9 mouse cellular contexts compared by ENCODE assay signal in the genomic region with DNA sequence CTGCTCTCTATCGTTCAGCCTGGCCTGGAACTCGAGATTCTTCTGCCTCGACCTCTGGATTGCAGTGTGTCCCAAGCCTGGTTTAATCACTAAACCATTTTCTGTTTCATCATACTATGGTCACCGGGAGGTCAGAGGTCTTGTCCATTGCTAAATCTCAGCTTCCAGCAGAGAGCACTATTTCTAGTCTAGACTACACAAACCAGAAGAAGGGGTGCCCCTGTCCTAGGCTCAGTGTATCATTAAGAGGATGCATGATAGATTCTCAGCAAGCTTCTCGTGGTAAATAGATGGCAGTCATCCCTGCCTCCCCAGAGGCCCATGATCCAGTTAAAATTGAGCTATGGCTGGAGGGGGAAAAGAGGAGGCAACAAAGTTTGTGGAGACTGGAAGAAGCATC. TPM values are rescaled to one million over a fixed set of nuclear protein-coding genes. Genes with fewer than 3 reads are reported as not detected.
DNase-seq lines count a peak whose midpoint lies in the region; ATAC-seq and TF ChIP-seq lines count a peak whose summit lies in the region.
"Had no signal": no experiment of that assay in that cellular context is flagged by ENCODE, and none has a peak within 500 bp of the region (broad histone marks: within the 10 kb centered on the region; RNA-seq: fewer than 3 reads in every experiment).

No protein-coding gene starts in this region.

- peak overlapping the region; percentile 70 for H3K4me3 ChIP-seq in left cerebral cortex, adult 2 months
- peak overlapping the region; percentile 87 for H3K4me3 ChIP-seq in embryonic facial prominence, embryonic 14.5 days (ENCODE audit: low read depth, low read length)
- peak overlapping the region; percentile 89 for H3K4me3 ChIP-seq in kidney, embryonic 15.5 days (replicated peaks)
- H3K4me3 ChIP-seq in midbrain, embryonic 16.5 days (ENCODE audit: low read depth, low read length) = peak overlapping the region; percentile 86; the same call in 1 of the 2 replicates

- H3K27me3 ChIP-seq in embryonic facial prominence, embryonic 14.5 days (replicated peaks; ENCODE audit: control insufficient read depth, insufficient read depth, low read length) = no peaks in the 10 kb centered on the region
- no peaks in the 10 kb centered on the region for H3K27me3 ChIP-seq in kidney, embryonic 15.5 days
- no peaks in the 10 kb centered on the region for H3K27me3 ChIP-seq in midbrain, embryonic 16.5 days (ENCODE audit: control insufficient read depth, insufficient read depth, low read depth, low read length)

- intact Hi-C loops in left cerebral cortex, adult 2 months (cut with DNase I) = loop anchor here (5.0 kb wide), 2 partner anchors 44 to 94 kb away; partner anchors contain the start of genes Asna1, Junb and Trir
- intact Hi-C loops in left cerebral cortex, postnatal 10 days (cut with DNase I) = no loop called here

- peak overlapping the region; percentile 85; the same call in 1 of the 2 replicates for H3K9ac ChIP-seq in embryonic facial prominence, embryonic 14.5 days (ENCODE audit: low read depth, low read length)
- 0 out of 2 replicates have a peak overlapping the region, but pooled peaks have one; percentile 87 for H3K9ac ChIP-seq in kidney, embryonic 15.5 days
- H3K9ac ChIP-seq in midbrain, embryonic 16.5 days (ENCODE audit: low read depth, low read length) = peak overlapping the region; percentile 85; the same call in 1 of the 2 replicates

- peak overlapping the region; percentile 65 for H3K4me2 ChIP-seq in embryonic facial prominence, embryonic 14.5 days (ENCODE audit: low read depth, low read length)
- H3K4me2 ChIP-seq in kidney, embryonic 15.5 days = peak overlapping the region; percentile 78
- H3K4me2 ChIP-seq in midbrain, embryonic 16.5 days (ENCODE audit: low read length) = peak overlapping the region; percentile 64

- no peak for DNase-seq in left cerebral cortex, adult 2 months (ENCODE audit: extremely low spot score in 1 of 2, low spot score in 2 of 2)
- DNase-seq in left cerebral cortex, postnatal 10 days (ENCODE audit: extremely low spot score in 1 of 2, low spot score in 2 of 2) = no peak
- DNase-seq in embryonic facial prominence, embryonic 14.5 days (ENCODE audit: low spot score) = no peak
- no peak for DNase-seq in natural killer cell, adult 2 months (ENCODE audit: low spot score in 2 of 2)
- DNase-seq in frontal cortex, postnatal 14 days (ENCODE audit: low spot score in 2 of 2) = no peak

- H3K4me1 ChIP-seq in embryonic facial prominence, embryonic 14.5 days (ENCODE audit: control insufficient read depth, insufficient read depth, low read length) = peaks cover 6% of the 10 kb centered on the region
- H3K4me1 ChIP-seq in kidney, embryonic 15.5 days = peaks cover 21% of the 10 kb centered on the region
- peaks cover 10% of the 10 kb centered on the region for H3K4me1 ChIP-seq in midbrain, embryonic 16.5 days (ENCODE audit: control insufficient read depth, insufficient read depth, low read length)

- peaks cover 41% of the 10 kb centered on the region for H3K36me3 ChIP-seq in embryonic facial prominence, embryonic 14.5 days (ENCODE audit: control insufficient read depth, insufficient read depth, low read length)
- peaks cover 47% of the 10 kb centered on the region for H3K36me3 ChIP-seq in kidney, embryonic 15.5 days
- H3K36me3 ChIP-seq in midbrain, embryonic 16.5 days (ENCODE audit: control insufficient read depth, insufficient read depth, low read length) = peaks cover 18% of the 10 kb centered on the region

- H3K27ac ChIP-seq in left cerebral cortex, adult 2 months = peak overlapping the region; percentile 93; the same call in 1 of the 2 replicates
- peak overlapping the region; percentile 94 for H3K27ac ChIP-seq in embryonic facial prominence, embryonic 14.5 days (replicated peaks; ENCODE audit: low read depth, low read length)
- H3K27ac ChIP-seq in kidney, embryonic 15.5 days = peak overlapping the region; percentile 99
- H3K27ac ChIP-seq in midbrain, embryonic 16.5 days (ENCODE audit: low read length) = peak overlapping the region; percentile 91

- no peak for ATAC-seq in embryonic facial prominence, embryonic 14.5 days (ENCODE audit: low read depth)
- no peak for ATAC-seq in kidney, embryonic 15.5 days (replicated peaks; ENCODE audit: low FRiP score)
- no peak for ATAC-seq in midbrain, embryonic 16.5 days
- ATAC-seq in activated CD4-positive, CD25-positive, alpha-beta regulatory T cell, adult 4 months = no peak

- TF ChIP-seq CTCF in left cerebral cortex, adult 2 months (IDR thresholded peaks at IDR 0.05) = no peak

- WGBS in embryonic facial prominence, embryonic 14.5 days = 84% methylated on average over 5 of the region's 5 CpGs
- WGBS in kidney, embryonic 15.5 days = 74% methylated on average over 5 of the region's 5 CpGs
- 86% methylated on average over 5 of the region's 5 CpGs for WGBS in midbrain, embryonic 16.5 days

- H3K9me3 ChIP-seq in embryonic facial prominence, embryonic 14.5 days (ENCODE audit: control insufficient read depth, low read length) = no peaks in the 10 kb centered on the region
- H3K9me3 ChIP-seq in kidney, embryonic 15.5 days (replicated peaks) = no peaks in the 10 kb centered on the region
- H3K9me3 ChIP-seq in midbrain, embryonic 16.5 days (replicated peaks; ENCODE audit: control insufficient read depth, low read length, poor library complexity, severe bottlenecking) = no peaks in the 10 kb centered on the region

RNA-seq across cellular contexts. Expression of gene Dhps, which starts 0.5 kb away (rescaled TPM):
- total RNA-seq in left cerebral cortex, adult 2 months (2021) = 10 to 100 TPM; 66.1 to 68.7 TPM
- 10 to 100 TPM; 72.3 to 78.4 TPM for total RNA-seq in left cerebral cortex, postnatal 10 days (2021)
- 44.0 and 49.5 TPM in 2 replicates for polyA plus RNA-seq in embryonic facial prominence, embryonic 14.5 days (2014; fragmentation: Nextera tagmentation; extraction: Ambion mirVana)
- polyA plus RNA-seq in kidney, embryonic 15.5 days (2015; fragmentation: Nextera tagmentation; extraction: Ambion mirVana) = 68.8 and 72.3 TPM in 2 replicates
- polyA plus RNA-seq in midbrain, embryonic 16.5 days (2015; fragmentation: Nextera tagmentation; extraction: Ambion mirVana) = 114 and 120 TPM in 2 replicates
- 10 to 100 TPM; 28.3 to 29.8 TPM for polyA plus RNA-seq in activated CD4-positive, CD25-positive, alpha-beta regulatory T cell, adult 4 months (2017; shearing (Covaris generic))

RNA-seq across cellular contexts. Expression of gene Gm5741, which starts 3.3 kb away (rescaled TPM):
- not detected for total RNA-seq in left cerebral cortex, adult 2 months (2021)
- total RNA-seq in left cerebral cortex, postnatal 10 days (2021) = not detected
- 0.68 TPM in 1 of 2 replicates, not detected in the other for polyA plus RNA-seq in embryonic facial prominence, embryonic 14.5 days (2014; fragmentation: Nextera tagmentation; extraction: Ambion mirVana)
- polyA plus RNA-seq in kidney, embryonic 15.5 days (2015; fragmentation: Nextera tagmentation; extraction: Ambion mirVana) = 0.66 and 0.82 TPM in 2 replicates
- polyA plus RNA-seq in midbrain, embryonic 16.5 days (2015; fragmentation: Nextera tagmentation; extraction: Ambion mirVana) = 1.7 and 3.3 TPM in 2 replicates
- not detected for polyA plus RNA-seq in activated CD4-positive, CD25-positive, alpha-beta regulatory T cell, adult 4 months (2017; shearing (Covaris generic))
- total RNA-seq: neutrophil, adult 5-6 weeks had no signal

RNA-seq across cellular contexts. Expression of gene Wdr83os, which starts 9.5 kb away (rescaled TPM):
- 10 to 100 TPM; 55.6 to 55.7 TPM for total RNA-seq in left cerebral cortex, adult 2 months (2021)
- total RNA-seq in left cerebral cortex, postnatal 10 days (2021) = 10 to 100 TPM; 54.3 to 60.4 TPM
- 125 and 127 TPM in 2 replicates for polyA plus RNA-seq in embryonic facial prominence, embryonic 14.5 days (2014; fragmentation: Nextera tagmentation; extraction: Ambion mirVana)
- 141 TPM in 2 replicates for polyA plus RNA-seq in kidney, embryonic 15.5 days (2015; fragmentation: Nextera tagmentation; extraction: Ambion mirVana)
- 129 and 133 TPM in 2 replicates for polyA plus RNA-seq in midbrain, embryonic 16.5 days (2015; fragmentation: Nextera tagmentation; extraction: Ambion mirVana)
- polyA plus RNA-seq in activated CD4-positive, CD25-positive, alpha-beta regulatory T cell, adult 4 months (2017; shearing (Covaris generic)) = 100 to 1,000 TPM; 132 to 134 TPM

RNA-seq across cellular contexts. Expression of gene Wdr83, which starts 10.1 kb away (rescaled TPM):
- 10 to 100 TPM; 25.5 to 27.8 TPM for total RNA-seq in left cerebral cortex, adult 2 months (2021)
- total RNA-seq in left cerebral cortex, postnatal 10 days (2021) = 10 to 100 TPM; 24.8 to 28.9 TPM
- polyA plus RNA-seq in embryonic facial prominence, embryonic 14.5 days (2014; fragmentation: Nextera tagmentation; extraction: Ambion mirVana) = 33.1 and 38.6 TPM in 2 replicates
- 43.3 and 45.1 TPM in 2 replicates for polyA plus RNA-seq in kidney, embryonic 15.5 days (2015; fragmentation: Nextera tagmentation; extraction: Ambion mirVana)
- polyA plus RNA-seq in midbrain, embryonic 16.5 days (2015; fragmentation: Nextera tagmentation; extraction: Ambion mirVana) = 57.5 and 57.9 TPM in 2 replicates
- 10 to 100 TPM; 33.1 to 46.7 TPM for polyA plus RNA-seq in activated CD4-positive, CD25-positive, alpha-beta regulatory T cell, adult 4 months (2017; shearing (Covaris generic))

RNA-seq across cellular contexts. Expression of gene Fbxw9, which starts 11.2 kb away (rescaled TPM):
- total RNA-seq in left cerebral cortex, adult 2 months (2021) = 10 to 100 TPM; 21.5 to 25.5 TPM
- 10 to 100 TPM; 60.1 to 63.5 TPM for total RNA-seq in left cerebral cortex, postnatal 10 days (2021)
- 20.9 and 25.8 TPM in 2 replicates for polyA plus RNA-seq in embryonic facial prominence, embryonic 14.5 days (2014; fragmentation: Nextera tagmentation; extraction: Ambion mirVana)
- 28.9 and 32.1 TPM in 2 replicates for polyA plus RNA-seq in kidney, embryonic 15.5 days (2015; fragmentation: Nextera tagmentation; extraction: Ambion mirVana)
- 79.5 and 93.5 TPM in 2 replicates for polyA plus RNA-seq in midbrain, embryonic 16.5 days (2015; fragmentation: Nextera tagmentation; extraction: Ambion mirVana)
- polyA plus RNA-seq in activated CD4-positive, CD25-positive, alpha-beta regulatory T cell, adult 4 months (2017; shearing (Covaris generic)) = 1 to 10 TPM; 2.8 to 3.1 TPM
